Mouse (Mus musculus) brain, adult 10 weeks (tissue): ENCODE results near the gene Cbr3. TPM values are rescaled to one million over a fixed set of nuclear protein-coding genes. Genes with fewer than 3 reads are reported as not detected.

ENCODE experiments used
- polyA plus RNA-seq: library from polyadenylated mRNA; stranded (reverse); fragments of 350-450 nt; fragmentation: Illumina TruSeq; extraction: RNeasy Lipid Tissue Mini Kit (QIAGEN cat#74804); gene quantifications from one replicate; pipeline ENCODE4 v1.2.3, GENCODE M21; 2015; ENCODE audit warnings: low read depth, low replicate concordance

Gene Cbr3
- polyA plus RNA-seq: 22.1 TPM

DNA sequence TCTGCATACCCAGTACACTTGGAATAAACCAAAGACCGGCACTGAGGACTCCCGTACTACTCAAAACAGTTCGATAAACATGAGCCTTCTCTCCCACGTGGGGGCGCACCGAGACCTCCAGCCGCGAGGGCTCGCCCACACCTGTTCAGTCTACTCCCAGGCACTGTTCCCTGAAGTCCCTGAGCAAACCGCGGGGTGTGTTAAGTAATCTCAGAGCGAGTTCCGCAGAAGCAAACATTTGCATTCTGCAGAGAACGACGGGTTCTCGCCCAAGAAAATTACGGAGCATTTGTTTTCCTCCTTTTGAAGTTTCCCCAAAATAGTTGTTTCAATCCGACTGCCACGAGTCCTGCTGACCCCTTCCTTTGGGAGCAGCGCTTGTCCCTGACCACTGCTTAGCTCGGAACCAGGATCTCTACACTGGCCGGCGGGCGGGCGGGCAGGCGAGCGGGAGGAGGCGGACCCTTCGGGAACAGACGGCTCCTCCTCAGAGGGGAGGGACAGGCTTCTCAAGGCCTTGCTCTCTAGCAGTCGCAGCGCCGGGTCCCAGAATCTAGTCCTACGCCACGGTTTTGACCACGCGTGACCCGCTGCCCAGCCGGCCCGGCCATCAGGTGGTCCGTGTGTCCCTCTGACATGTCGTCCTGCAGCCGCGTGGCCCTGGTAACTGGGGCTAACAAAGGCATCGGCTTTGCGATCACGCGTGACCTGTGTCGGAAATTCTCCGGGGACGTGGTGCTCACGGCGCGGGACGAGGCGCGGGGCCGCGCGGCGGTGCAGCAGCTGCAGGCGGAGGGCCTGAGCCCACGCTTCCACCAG lies at the start of gene Cbr3:
Cbr3 (plus strand) TSS at position 527 of the 819 bp plus-strand sequence.

DNA sequence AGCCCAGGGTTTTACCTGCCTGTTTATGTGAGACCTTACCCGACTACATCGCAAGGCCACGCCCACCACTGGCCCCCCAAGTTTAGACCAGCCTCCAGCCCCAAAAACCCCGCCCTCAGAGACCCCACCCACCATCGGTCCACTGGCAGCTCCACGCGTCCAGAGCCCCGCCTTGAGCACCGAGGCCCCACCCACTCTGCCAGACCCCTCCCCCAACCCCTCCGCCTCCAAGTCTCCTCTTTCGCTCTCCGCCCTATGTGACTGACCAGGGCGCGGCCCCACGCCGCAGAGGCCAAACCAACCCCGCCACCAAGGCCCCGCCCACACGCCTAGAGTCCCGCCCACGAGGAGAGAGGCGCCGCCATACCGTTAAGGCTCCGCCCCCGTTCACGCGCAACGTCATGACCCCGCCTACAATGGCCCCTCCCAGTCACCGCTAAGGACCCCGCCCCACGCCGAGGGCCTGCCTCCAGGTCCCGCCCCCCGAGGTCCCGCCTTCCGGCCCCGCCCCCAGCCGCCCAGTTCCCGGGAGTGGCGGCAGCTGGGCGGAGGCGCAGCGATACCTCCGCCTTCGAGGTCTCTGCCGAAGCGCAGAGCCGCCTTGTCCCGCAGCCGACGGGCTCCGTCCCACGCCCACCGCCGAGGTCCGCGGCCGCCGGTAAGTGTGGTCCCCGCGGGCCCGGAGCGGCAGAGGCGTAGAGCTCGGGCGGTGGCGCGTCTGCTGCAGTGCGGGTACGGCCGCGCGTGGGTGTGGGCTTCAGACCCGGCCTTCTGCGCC lies 28.6 kb downstream of the Cbr3 start, which contains the start of gene Dop1b:
Dop1b (plus strand) TSS at position 494 of the 778 bp plus-strand sequence.

Other genes starting within 250 kb of the Cbr3 start
- 11.5 TPM for gene Setd4, start 79.2 kb upstream of the Cbr3 start, polyA plus RNA-seq
- 129 TPM for gene Cbr1, start 77.4 kb upstream of the Cbr3 start, polyA plus RNA-seq
- 0.71 TPM for gene Gm5678, start 55.1 kb upstream of the Cbr3 start, polyA plus RNA-seq
- 52.4 TPM for gene Dop1b, start 28.7 kb downstream of the Cbr3 start, polyA plus RNA-seq
- 20.6 TPM for gene Morc3, start 148.9 kb downstream of the Cbr3 start, polyA plus RNA-seq
- gene Chaf1b, start 200.7 kb downstream of the Cbr3 start, polyA plus RNA-seq: 0.58 TPM